Mouse (Mus musculus): ENCODE data around the gene Sfn. TPM values are rescaled to one million over a fixed set of nuclear protein-coding genes. Genes with fewer than 3 reads are reported as not detected.

The Sfn gene
- polyA plus RNA-seq, 1 experiment from 2014 or later = 6.8 TPM

DNA sequence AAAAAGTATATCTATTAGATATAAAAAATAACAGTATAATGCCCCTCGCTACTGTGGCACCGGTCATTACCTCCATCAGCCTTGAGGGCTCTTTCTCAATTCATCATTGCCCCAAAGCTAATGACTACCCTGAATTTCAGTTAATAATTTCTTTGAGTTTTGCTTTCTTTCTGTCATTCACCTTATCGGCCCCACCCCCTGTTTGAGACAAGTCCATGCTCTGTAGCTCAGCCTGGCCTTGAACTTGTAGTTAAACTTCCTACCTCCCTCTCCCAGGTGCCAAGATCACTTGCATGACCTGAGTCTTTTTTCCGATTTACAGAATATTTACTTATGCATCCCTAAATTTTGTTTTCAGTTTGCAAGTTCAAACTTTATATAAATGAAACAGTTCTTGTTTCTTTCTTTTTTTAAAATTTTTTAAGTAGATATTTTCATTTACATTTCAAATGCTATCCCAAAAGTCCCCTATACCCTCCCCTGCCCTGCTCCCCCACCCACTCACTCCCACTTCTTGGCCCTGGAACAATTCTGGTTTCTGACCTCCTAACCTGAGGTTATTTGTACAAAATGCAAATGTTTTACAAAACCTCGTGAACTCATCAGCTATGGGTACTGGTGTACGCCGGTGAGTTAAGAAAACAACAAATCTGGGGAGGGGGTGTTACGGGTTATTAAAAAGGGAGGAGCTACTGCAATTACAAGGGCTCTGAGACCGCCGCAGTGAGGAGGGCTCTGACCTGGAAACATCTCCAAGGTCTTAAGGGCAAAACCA lies 32.5 kb downstream of the Sfn start:
- Histone ChIP-seq H3K4me2 (no peak overlapping the region), H3K9ac (no peak overlapping the region), H3K4me3 (replicated peaks) (no peak overlapping the region), H3K4me1 (peaks cover 5% of the 10 kb centered on the region; the same call in 1 of the 2 replicates), H3K9me3 (no peaks in the 10 kb centered on the region), H3K27ac (no peak overlapping the region), H3K27me3 (no peaks in the 10 kb centered on the region), H3K36me3 (replicated peaks) (no peaks in the 10 kb centered on the region)
- WGBS = 84% methylated on average over 10 of the region's 10 CpGs
- no peak for ATAC-seq (ENCODE audit: low FRiP score)

- H3K9me3 ChIP-seq = no peaks in the 10 kb centered on the region
- no peaks in the 10 kb centered on the region for H3K27me3 ChIP-seq
- ATAC-seq (ENCODE audit: low FRiP score) = no peak
- H3K4me1 ChIP-seq = no peaks in the 10 kb centered on the region
- H3K4me3 ChIP-seq (replicated peaks) = no peak overlapping the region
- no peaks in the 10 kb centered on the region for H3K36me3 ChIP-seq (replicated peaks)
- H3K27ac ChIP-seq = no peak overlapping the region
- no peak overlapping the region for H3K4me2 ChIP-seq
- 36% methylated on average over 8 of the region's 8 CpGs for WGBS
- no peak overlapping the region for H3K9ac ChIP-seq
Observed at GRCm38 (mm10) chr4:133567251-133567650, 34.7 kb downstream of the Sfn start.

- WGBS = 81% methylated on average over 11 of the region's 11 CpGs
Observed at GRCm38 (mm10) chr4:133563123-133563571, 38.8 kb downstream of the Sfn start.

DNA sequence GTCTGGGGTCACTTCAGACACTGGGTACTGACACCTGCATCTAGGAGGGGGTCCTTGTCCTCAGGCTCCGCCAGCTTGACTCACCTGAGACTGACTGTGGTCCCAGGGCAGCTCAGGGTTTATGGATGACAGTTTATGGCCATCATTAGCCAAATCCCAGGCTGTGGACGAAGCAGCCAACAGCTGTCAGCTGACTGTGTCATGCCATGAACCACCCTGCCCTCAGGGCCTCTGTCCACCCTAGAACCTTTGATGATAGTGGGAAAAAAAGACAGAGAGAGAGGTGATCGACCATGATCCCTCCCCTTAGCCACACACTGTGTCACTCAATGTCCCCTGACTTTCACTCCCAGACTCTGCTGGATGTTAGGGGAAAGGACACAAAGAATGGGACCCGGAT lies 40.3 kb downstream of the Sfn start:
- Histone ChIP-seq H3K36me3 (replicated peaks) (no peaks in the 10 kb centered on the region), H3K4me3 (replicated peaks) (no peak overlapping the region), H3K4me1 (no peaks in the 10 kb centered on the region), H3K9me3 (no peaks in the 10 kb centered on the region), H3K27me3 (no peaks in the 10 kb centered on the region), H3K4me2 (no peak overlapping the region), H3K9ac (no peak overlapping the region), H3K27ac (no peak overlapping the region)
- ATAC-seq (ENCODE audit: low FRiP score) = no peak
- 79% methylated on average over 4 of the region's 4 CpGs for WGBS

More at GRCm38 (mm10) chr4:133563123-133563571, 38.8 kb downstream of the Sfn start:
- Histone ChIP-seq H3K4me1 (no peaks in the 10 kb centered on the region), H3K36me3 (replicated peaks) (no peaks in the 10 kb centered on the region), H3K27me3 (no peaks in the 10 kb centered on the region), H3K27ac (no peak overlapping the region), H3K4me3 (replicated peaks) (no peak overlapping the region), H3K9me3 (no peaks in the 10 kb centered on the region), H3K4me2 (no peak overlapping the region), H3K9ac (no peak overlapping the region)
- ATAC-seq (ENCODE audit: low FRiP score) = no peak

- Histone ChIP-seq H3K36me3 (replicated peaks) (no peaks in the 10 kb centered on the region), H3K4me3 (replicated peaks) (no peak overlapping the region), H3K27ac (no peak overlapping the region), H3K9ac (no peak overlapping the region), H3K27me3 (no peaks in the 10 kb centered on the region), H3K4me2 (no peak overlapping the region), H3K9me3 (no peaks in the 10 kb centered on the region), H3K4me1 (no peaks in the 10 kb centered on the region)
- WGBS = 80% methylated on average over 4 of the region's 4 CpGs
- ATAC-seq (ENCODE audit: low FRiP score) = no peak
Observed at GRCm38 (mm10) chr4:133559846-133560245, 42.1 kb downstream of the Sfn start.

DNA sequence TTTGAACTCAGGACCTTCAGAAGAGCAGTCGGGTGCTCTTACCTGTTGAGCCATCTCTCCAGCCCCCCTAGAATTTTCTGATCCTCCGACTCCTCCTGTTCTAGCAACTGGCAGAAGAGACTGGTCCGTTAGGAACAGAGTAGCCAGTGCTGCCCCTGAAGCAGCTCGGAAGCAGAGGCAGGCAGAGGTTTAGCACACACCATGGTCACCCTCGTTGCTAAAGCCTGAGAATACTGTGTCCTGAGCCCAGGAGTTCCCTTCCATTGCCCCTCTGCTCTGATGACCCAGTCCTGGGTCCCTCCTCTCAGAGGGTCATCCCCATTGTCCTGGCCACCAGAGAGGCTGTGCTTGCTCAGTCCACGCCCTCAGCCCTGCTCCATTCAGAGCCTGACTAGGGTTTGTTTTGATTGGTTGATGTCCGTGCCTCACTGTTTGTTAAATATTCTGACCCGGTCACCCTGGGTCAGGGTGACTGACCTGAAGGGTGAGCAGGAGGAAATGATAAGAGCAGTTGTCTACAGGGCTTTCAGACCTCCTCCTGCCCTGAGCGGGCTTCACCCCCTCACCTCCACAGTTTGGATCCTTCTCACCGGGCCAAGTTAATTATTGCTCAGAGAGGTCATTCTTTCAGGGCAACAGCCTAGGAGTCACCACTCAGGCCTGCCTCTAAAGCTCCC lies 44.8 kb downstream of the Sfn start:
- no peaks in the 10 kb centered on the region for H3K9me3 ChIP-seq
- WGBS = 42% methylated on average over 10 of the region's 10 CpGs
- H3K4me2 ChIP-seq = no peak overlapping the region
- no peaks in the 10 kb centered on the region for H3K4me1 ChIP-seq
- no peaks in the 10 kb centered on the region for H3K36me3 ChIP-seq (replicated peaks)
- no peak overlapping the region for H3K9ac ChIP-seq
- no peak for ATAC-seq (ENCODE audit: low FRiP score)
- H3K27ac ChIP-seq = no peak overlapping the region
- no peak overlapping the region for H3K4me3 ChIP-seq (replicated peaks)
- peaks cover 14% of the 10 kb centered on the region; the same call in 1 of the 2 replicates for H3K27me3 ChIP-seq

GRCm38 (mm10) chr4:133553448-133554330 lies 48.3 kb downstream of the Sfn start:
- Histone ChIP-seq H3K27ac (no peak overlapping the region), H3K4me1 (no peaks in the 10 kb centered on the region), H3K27me3 (peaks cover 22% of the 10 kb centered on the region; the same call in 1 of the 2 replicates), H3K4me2 (no peak overlapping the region), H3K9ac (no peak overlapping the region), H3K36me3 (replicated peaks) (no peaks in the 10 kb centered on the region), H3K9me3 (no peaks in the 10 kb centered on the region), H3K4me3 (replicated peaks) (no peak overlapping the region)
- 80% methylated on average over 19 of the region's 19 CpGs for WGBS
- no peak for ATAC-seq (ENCODE audit: low FRiP score)

- WGBS = 74% methylated on average over 10 of the region's 10 CpGs
- ATAC-seq (ENCODE audit: low FRiP score) = no peak
Observed at GRCm38 (mm10) chr4:133552768-133553447, 49.1 kb downstream of the Sfn start, which contains the start of gene Nr0b2. TSS of gene Nr0b2 (plus strand) at chr4:133553376.

GRCm38 (mm10) chr4:133552029-133552428 lies 49.9 kb downstream of the Sfn start:
- Histone ChIP-seq H3K36me3 (replicated peaks) (no peaks in the 10 kb centered on the region), H3K27ac (no peak overlapping the region), H3K4me3 (replicated peaks) (no peak overlapping the region), H3K27me3 (peaks cover 22% of the 10 kb centered on the region; the same call in 1 of the 2 replicates), H3K4me2 (no peak overlapping the region), H3K9me3 (no peaks in the 10 kb centered on the region), H3K9ac (no peak overlapping the region), H3K4me1 (no peaks in the 10 kb centered on the region)
- no peak for ATAC-seq (ENCODE audit: low FRiP score)
- WGBS = 84% methylated on average over 1 of the region's 1 CpGs

More at GRCm38 (mm10) chr4:133552768-133553447, 49.1 kb downstream of the Sfn start, which contains the start of gene Nr0b2:
- Histone ChIP-seq H3K4me2 (no peak within 1 kb of the TSS), H3K36me3 (replicated peaks) (no peaks in the 10 kb centered on the region), H3K4me3 (replicated peaks) (no peak within 1 kb of the TSS), H3K4me1 (no peaks in the 10 kb centered on the region), H3K9ac (no peak within 1 kb of the TSS), H3K27ac (no peak within 1 kb of the TSS), H3K27me3 (peaks cover 22% of the 10 kb centered on the region; the same call in 1 of the 2 replicates), H3K9me3 (no peaks in the 10 kb centered on the region)

Measured in forebrain, embryonic 12.5 days (tissue).